Mouse (Mus musculus): ENCODE results near the gene Apln. TPM values are rescaled to one million over a fixed set of nuclear protein-coding genes. Genes with fewer than 3 reads are reported as not detected.
A peak's percentile ranks its signal among the peaks of the same experiment; 100 is the strongest.

The Apln gene
- 5.7 and 5.9 TPM in 2 replicates for polyA plus RNA-seq (2015; fragmentation: Nextera tagmentation; extraction: Ambion mirVana)

DNA sequence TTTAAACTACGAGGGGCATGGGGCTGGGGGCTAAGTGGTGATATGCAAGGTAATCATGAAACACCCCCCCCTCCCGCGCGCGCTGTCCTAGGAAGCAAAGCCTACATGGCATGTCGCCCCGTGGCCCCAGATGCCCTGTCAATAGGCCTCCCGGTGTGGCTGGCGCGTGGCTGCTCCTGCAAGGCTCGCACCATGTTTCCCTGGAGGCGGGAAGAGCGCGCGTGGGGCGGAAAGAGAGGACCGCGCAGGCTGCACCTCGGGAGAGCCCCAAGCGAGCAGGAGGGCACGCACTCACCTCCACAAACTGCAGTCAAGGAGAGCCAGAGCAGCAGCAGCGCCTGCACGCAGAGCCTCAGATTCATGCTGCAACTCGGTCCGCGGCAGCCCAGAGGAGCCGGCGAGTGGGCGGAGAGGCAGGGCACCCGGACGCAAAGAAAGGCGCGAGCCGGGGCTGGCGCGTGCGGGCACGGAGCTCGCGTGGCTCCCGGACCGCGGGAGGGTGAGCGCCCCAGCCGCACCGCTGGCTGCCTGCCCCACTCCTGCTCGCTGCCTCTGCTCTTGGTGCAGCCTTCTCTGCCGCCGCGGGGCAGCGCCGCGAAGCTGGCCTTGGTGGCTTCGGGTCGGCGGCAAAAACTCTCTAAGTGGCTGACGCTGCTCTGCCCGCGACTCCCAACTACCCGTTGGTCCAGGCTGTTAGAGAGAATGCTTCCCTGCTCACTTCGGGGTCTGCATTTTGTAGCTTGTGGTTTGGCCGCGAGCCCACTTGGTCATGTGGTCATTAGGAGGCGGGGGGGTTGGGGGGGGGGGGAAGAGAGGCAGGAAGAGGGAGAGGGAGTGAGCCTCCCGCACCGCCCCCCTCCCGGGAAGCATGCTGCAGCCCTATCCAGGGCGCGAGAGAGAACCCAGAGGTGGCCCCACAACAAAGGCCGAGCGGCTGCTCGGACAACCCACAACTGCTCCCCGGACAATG lies at the start of gene Apln:
TSS of gene Apln (minus strand) at position 710 of the 970 bp plus-strand sequence.
- Histone ChIP-seq H3K9ac (replicated peaks; ENCODE audit: low read depth, low read length) (peak within 1 kb of the TSS; percentile 57), H3K4me2 (ENCODE audit: low read length) (peak within 1 kb of the TSS; percentile 80), H3K4me3 (replicated peaks; ENCODE audit: low read length) (peak within 1 kb of the TSS; percentile 50), H3K9me3 (ENCODE audit: control insufficient read depth, low read length) (no peaks in the 10 kb centered on the region), H3K27ac (ENCODE audit: low read length) (no peak within 1 kb of the TSS), H3K36me3 (ENCODE audit: control insufficient read depth, insufficient read depth) (no peaks in the 10 kb centered on the region), H3K27me3 (replicated peaks; ENCODE audit: control insufficient read depth, insufficient read depth, low read length) (no peaks in the 10 kb centered on the region; the same call in 1 of the 2 replicates), H3K4me1 (replicated peaks; ENCODE audit: control insufficient read depth, insufficient read depth, low read length) (peaks cover 6% of the 10 kb centered on the region; the same call in 1 of the 2 replicates)
- 19% methylated on average over 55 of the region's 73 CpGs for WGBS
- peak; percentile 76 for ATAC-seq

DNA sequence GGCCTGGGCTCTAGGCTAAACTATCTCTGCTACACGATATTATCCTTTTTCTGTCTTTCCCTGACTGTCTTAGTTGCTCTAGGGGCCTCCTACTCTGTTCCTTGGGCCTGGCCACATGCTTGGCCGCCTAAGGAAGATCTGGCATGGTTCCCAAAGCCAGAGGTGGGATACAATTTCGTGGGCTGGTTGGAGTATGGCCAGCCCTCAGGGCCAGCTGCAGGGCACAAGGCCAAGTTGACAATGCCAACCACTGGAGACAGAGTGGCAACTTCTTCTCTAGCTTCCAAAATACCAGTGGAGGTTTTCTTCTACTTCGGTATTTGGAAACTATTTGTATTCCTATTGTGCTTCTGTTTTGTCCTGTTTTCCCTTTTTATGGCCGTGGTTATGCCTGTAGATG lies 47.7 kb upstream of the Apln start:
- Histone ChIP-seq H3K4me3 (replicated peaks; ENCODE audit: low read length) (no peak overlapping the region), H3K27ac (ENCODE audit: low read length) (no peak overlapping the region), H3K9me3 (ENCODE audit: control insufficient read depth, low read length) (no peaks in the 10 kb centered on the region), H3K9ac (replicated peaks; ENCODE audit: low read depth, low read length) (no peak overlapping the region), H3K4me1 (replicated peaks; ENCODE audit: control insufficient read depth, insufficient read depth, low read length) (no peaks in the 10 kb centered on the region), H3K27me3 (replicated peaks; ENCODE audit: control insufficient read depth, insufficient read depth, low read length) (no peaks in the 10 kb centered on the region), H3K36me3 (ENCODE audit: control insufficient read depth, insufficient read depth) (no peaks in the 10 kb centered on the region), H3K4me2 (ENCODE audit: low read length) (no peak overlapping the region)
- no peak for ATAC-seq
- WGBS = 56% methylated on average over 5 of the region's 5 CpGs

DNA sequence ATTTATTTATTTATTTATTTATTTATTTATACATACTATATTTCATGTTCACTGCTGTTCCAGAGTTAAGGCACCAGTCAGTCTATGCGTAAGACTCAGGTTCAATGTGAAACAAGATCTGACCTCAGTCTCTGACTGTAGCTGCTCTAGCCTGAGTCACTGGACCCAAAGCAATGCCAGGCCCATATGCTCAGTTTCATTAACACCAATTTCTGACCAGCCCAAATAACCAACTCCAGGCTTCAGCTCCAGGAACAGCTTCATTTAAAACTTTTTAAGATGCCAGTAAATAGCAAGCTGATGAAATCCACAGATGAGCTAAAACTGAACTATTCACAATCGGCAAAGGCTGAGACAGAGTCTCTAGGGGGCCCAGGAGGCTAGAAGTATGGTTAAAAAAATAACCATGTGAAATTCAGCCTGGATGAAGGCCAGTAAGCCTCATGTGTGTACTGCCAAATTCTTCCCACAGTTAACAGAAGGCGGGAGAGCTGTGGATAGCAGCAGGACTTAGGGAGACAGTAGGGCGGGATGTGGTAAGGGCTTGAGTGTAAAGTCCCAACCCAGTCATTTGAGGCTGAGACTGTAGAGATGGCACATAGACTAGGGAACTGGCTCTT lies 42.3 kb upstream of the Apln start:
- Histone ChIP-seq H3K27me3 (replicated peaks; ENCODE audit: control insufficient read depth, insufficient read depth, low read length) (no peaks in the 10 kb centered on the region), H3K36me3 (ENCODE audit: control insufficient read depth, insufficient read depth) (no peaks in the 10 kb centered on the region), H3K27ac (ENCODE audit: low read length) (no peak overlapping the region), H3K9me3 (ENCODE audit: control insufficient read depth, low read length) (no peaks in the 10 kb centered on the region), H3K4me2 (ENCODE audit: low read length) (no peak overlapping the region), H3K4me3 (replicated peaks; ENCODE audit: low read length) (no peak overlapping the region), H3K9ac (replicated peaks; ENCODE audit: low read depth, low read length) (no peak overlapping the region), H3K4me1 (replicated peaks; ENCODE audit: control insufficient read depth, insufficient read depth, low read length) (no peaks in the 10 kb centered on the region)
- ATAC-seq = no peak
- WGBS = 72% methylated on average over 4 of the region's 4 CpGs

DNA sequence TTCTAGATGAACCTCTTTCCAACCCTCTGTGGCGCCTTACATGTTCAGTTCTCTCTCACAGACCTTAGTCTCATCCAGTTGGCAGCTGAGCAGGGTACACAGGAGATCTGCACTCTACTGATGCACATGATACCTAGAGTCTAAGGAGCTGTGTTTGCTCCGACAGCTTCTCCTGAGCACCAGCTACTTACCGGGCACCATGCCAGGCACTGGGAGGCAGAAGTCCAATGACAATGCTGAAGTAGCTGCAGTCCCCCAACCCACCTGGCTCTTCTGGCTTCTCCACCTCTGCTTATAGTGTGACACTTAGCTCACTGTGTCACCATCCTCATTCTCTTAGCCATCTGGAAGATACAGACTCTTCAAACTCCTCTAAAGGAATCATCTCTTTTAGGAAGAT lies 40.0 kb upstream of the Apln start:
- H3K4me2 ChIP-seq (ENCODE audit: low read length) = no peak overlapping the region
- H3K27ac ChIP-seq (ENCODE audit: low read length) = no peak overlapping the region
- WGBS = 70% methylated on average over 3 of the region's 3 CpGs
- H3K9me3 ChIP-seq (ENCODE audit: control insufficient read depth, low read length) = no peaks in the 10 kb centered on the region
- no peak overlapping the region for H3K4me3 ChIP-seq (replicated peaks; ENCODE audit: low read length)
- ATAC-seq = no peak
- no peaks in the 10 kb centered on the region for H3K4me1 ChIP-seq (replicated peaks; ENCODE audit: control insufficient read depth, insufficient read depth, low read length)
- no peaks in the 10 kb centered on the region for H3K36me3 ChIP-seq (ENCODE audit: control insufficient read depth, insufficient read depth)
- no peaks in the 10 kb centered on the region for H3K27me3 ChIP-seq (replicated peaks; ENCODE audit: control insufficient read depth, insufficient read depth, low read length)
- no peak overlapping the region for H3K9ac ChIP-seq (replicated peaks; ENCODE audit: low read depth, low read length)

DNA sequence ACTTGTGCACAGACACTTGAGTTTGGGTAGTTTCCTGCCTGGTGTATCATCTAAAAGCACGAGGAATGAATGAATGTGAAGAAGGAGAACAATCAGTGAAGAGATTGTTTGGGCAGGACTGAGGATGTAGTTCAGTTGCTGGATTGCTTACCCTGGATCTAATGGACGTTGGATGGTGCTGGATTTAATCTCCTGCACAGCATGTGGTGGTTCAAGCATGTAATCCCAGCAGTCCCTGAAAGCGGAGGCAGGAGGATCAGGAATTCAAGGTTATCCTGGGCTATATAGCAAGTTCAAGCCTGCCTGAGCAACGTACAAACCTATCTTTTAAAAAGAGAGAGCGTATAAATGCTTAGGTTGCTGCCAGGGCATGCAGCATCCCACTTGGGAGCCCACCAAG lies 37.7 kb upstream of the Apln start:
- H3K36me3 ChIP-seq (ENCODE audit: control insufficient read depth, insufficient read depth) = no peaks in the 10 kb centered on the region
- no peaks in the 10 kb centered on the region for H3K27me3 ChIP-seq (replicated peaks; ENCODE audit: control insufficient read depth, insufficient read depth, low read length)
- no peak overlapping the region for H3K9ac ChIP-seq (replicated peaks; ENCODE audit: low read depth, low read length)
- no peak overlapping the region for H3K4me2 ChIP-seq (ENCODE audit: low read length)
- no peak for ATAC-seq
- no peaks in the 10 kb centered on the region for H3K4me1 ChIP-seq (replicated peaks; ENCODE audit: control insufficient read depth, insufficient read depth, low read length)
- H3K4me3 ChIP-seq (replicated peaks; ENCODE audit: low read length) = no peak overlapping the region
- no peak overlapping the region for H3K27ac ChIP-seq (ENCODE audit: low read length)
- WGBS = 39% methylated on average over 5 of the region's 5 CpGs
- H3K9me3 ChIP-seq (ENCODE audit: control insufficient read depth, low read length) = no peaks in the 10 kb centered on the region

DNA sequence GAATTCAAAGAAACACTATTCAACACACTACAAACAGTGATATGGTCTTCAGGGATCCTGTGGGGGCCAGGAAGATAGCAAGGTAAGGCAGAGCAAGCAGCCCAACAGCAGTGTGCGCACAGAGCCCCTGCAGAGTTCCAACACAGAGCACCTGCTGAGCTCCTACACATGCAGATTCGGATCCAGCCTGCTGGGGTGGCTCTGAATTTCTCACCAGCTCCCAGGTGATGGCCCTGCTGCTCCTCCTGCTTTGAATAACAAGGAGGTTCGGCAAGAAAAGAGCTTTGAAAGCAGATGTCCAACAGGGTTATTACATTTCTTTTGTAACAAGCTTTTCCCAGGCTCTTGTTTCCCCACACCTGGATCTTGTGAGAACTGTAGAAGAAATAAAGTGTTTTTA lies 37.3 kb upstream of the Apln start:
- no peak for ATAC-seq
- Histone ChIP-seq H3K27ac (ENCODE audit: low read length) (no peak overlapping the region), H3K9ac (replicated peaks; ENCODE audit: low read depth, low read length) (no peak overlapping the region), H3K4me3 (replicated peaks; ENCODE audit: low read length) (no peak overlapping the region), H3K4me1 (replicated peaks; ENCODE audit: control insufficient read depth, insufficient read depth, low read length) (no peaks in the 10 kb centered on the region), H3K36me3 (ENCODE audit: control insufficient read depth, insufficient read depth) (no peaks in the 10 kb centered on the region), H3K4me2 (ENCODE audit: low read length) (no peak overlapping the region), H3K9me3 (ENCODE audit: control insufficient read depth, low read length) (no peaks in the 10 kb centered on the region), H3K27me3 (replicated peaks; ENCODE audit: control insufficient read depth, insufficient read depth, low read length) (no peaks in the 10 kb centered on the region)
- WGBS = 23% methylated on average over 3 of the region's 3 CpGs

DNA sequence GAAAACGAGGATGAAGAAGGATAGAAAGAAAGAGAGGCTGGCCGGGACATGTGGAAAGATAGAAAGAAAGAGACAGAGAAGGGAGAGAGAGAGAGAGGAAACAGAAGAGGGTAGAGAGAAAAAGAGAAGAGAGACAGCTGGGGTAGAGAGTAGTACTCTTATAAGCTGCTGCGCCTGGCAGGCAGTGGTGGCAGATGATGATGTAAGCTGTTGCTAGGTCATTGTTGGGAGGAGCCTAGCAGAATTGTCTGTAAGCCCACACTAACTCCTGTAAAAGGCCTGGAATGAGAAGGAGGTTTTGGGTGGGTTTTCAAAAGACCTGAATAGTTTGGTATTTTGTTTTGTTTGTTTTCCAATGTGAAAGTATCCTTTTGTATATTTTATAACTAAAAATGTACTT lies 32.2 kb upstream of the Apln start:
- no peak for ATAC-seq
- WGBS = 78% methylated on average over 3 of the region's 3 CpGs
- H3K27ac ChIP-seq (ENCODE audit: low read length) = no peak overlapping the region

DNA sequence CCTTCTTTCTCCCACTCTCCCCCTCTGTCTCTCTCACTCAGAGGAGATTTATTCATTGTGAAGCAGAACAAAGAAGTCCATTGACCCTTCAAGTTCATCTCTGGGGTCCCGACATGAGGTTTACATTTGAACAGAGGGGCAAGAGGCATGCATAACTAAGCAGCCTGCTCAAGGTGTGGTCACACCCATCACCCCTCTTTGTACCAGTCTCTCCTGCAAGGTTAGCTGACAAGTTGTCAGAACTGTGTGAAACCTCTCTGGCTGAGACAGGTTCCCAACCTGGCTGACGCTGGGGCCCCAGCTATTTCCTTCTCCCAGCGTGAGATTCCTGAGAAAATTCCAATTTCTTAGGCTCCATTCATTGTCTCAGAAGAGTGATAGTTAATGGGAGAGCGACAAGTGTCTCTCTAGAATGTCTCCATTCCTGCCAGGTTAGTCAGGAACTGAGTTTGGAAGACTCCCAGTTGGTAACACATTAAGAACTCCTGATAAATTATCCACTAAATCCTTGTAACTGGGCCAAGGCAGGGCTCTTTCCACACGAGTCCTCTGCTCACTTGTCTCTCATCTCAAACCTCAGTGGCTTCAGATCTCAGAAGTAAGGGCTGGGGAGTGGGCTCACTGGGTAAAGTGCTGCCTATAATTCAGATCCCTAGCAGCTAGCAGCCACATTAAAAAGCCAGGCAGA lies 29.7 kb upstream of the Apln start:
- Histone ChIP-seq H3K9me3 (ENCODE audit: control insufficient read depth, low read length) (no peaks in the 10 kb centered on the region), H3K27me3 (replicated peaks; ENCODE audit: control insufficient read depth, insufficient read depth, low read length) (no peaks in the 10 kb centered on the region), H3K4me3 (replicated peaks; ENCODE audit: low read length) (no peak overlapping the region), H3K27ac (ENCODE audit: low read length) (no peak overlapping the region), H3K36me3 (ENCODE audit: control insufficient read depth, insufficient read depth) (no peaks in the 10 kb centered on the region), H3K4me1 (replicated peaks; ENCODE audit: control insufficient read depth, insufficient read depth, low read length) (no peaks in the 10 kb centered on the region), H3K9ac (replicated peaks; ENCODE audit: low read depth, low read length) (no peak overlapping the region), H3K4me2 (ENCODE audit: low read length) (no peak overlapping the region)
- WGBS = 21% methylated on average over 5 of the region's 5 CpGs
- ATAC-seq = no peak

More for the DNA sequence above, 32.2 kb upstream of the Apln start:
- Histone ChIP-seq H3K36me3 (ENCODE audit: control insufficient read depth, insufficient read depth) (no peaks in the 10 kb centered on the region), H3K9me3 (ENCODE audit: control insufficient read depth, low read length) (no peaks in the 10 kb centered on the region), H3K9ac (replicated peaks; ENCODE audit: low read depth, low read length) (no peak overlapping the region), H3K4me2 (ENCODE audit: low read length) (no peak overlapping the region), H3K27me3 (replicated peaks; ENCODE audit: control insufficient read depth, insufficient read depth, low read length) (no peaks in the 10 kb centered on the region), H3K4me1 (replicated peaks; ENCODE audit: control insufficient read depth, insufficient read depth, low read length) (no peaks in the 10 kb centered on the region), H3K4me3 (replicated peaks; ENCODE audit: low read length) (no peak overlapping the region)

DNA sequence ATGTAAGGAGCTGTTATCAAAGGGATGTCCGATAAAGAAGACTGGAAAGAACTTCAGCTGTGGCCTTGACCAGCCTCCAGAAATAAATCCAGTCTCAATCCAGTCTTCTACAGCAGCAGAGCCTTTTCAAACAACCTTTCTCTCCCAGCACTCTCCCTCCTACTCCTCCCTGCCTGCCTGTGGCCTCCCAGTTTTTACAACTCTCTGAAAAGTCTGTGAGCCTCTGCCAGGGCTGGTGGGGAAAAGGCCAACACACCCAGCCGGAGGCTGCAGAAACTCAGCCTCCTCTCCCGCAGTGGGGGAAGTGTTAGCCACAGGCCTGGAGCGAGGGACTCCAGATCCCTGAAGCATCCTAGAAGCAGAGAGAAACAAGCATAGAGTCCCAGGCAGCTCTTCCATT lies 27.8 kb upstream of the Apln start:
- ATAC-seq = no peak
- no peak overlapping the region for H3K9ac ChIP-seq (replicated peaks; ENCODE audit: low read depth, low read length)
- no peaks in the 10 kb centered on the region for H3K9me3 ChIP-seq (ENCODE audit: control insufficient read depth, low read length)
- no peak overlapping the region for H3K4me2 ChIP-seq (ENCODE audit: low read length)
- no peak overlapping the region for H3K27ac ChIP-seq (ENCODE audit: low read length)
- WGBS = 74% methylated on average over 4 of the region's 4 CpGs
- H3K36me3 ChIP-seq (ENCODE audit: control insufficient read depth, insufficient read depth) = no peaks in the 10 kb centered on the region
- H3K4me3 ChIP-seq (replicated peaks; ENCODE audit: low read length) = no peak overlapping the region
- H3K27me3 ChIP-seq (replicated peaks; ENCODE audit: control insufficient read depth, insufficient read depth, low read length) = no peaks in the 10 kb centered on the region
- H3K4me1 ChIP-seq (replicated peaks; ENCODE audit: control insufficient read depth, insufficient read depth, low read length) = no peaks in the 10 kb centered on the region
